Mouse (Mus musculus) adrenal gland, adult 2 months (tissue): ENCODE measurements at regions not wholly inside any gene's neighbourhood (a gene's known extent, or its start where the extent isn't known, plus 50 kb on each side); places are given as distances from the start of the nearest gene placed in this dataset.

ENCODE experiments used
- DNase-seq: peaks from one replicate; pipeline ENCODE4 v3.0.0; 2021

- no peak for DNase-seq
Measured at GRCm38 (mm10) chr4:74466081-74466480, 223.8 kb downstream of the Kdm4c start.

- no peak for DNase-seq
Measured at GRCm38 (mm10) chr4:74512489-74512888, 270.2 kb downstream of the Kdm4c start.

GRCm38 (mm10) chr4:74553888-74554287, 311.6 kb downstream of the Kdm4c start:
- peak; percentile 54 for DNase-seq

- DNase-seq, result peak; percentile 5
Measured at GRCm38 (mm10) chr4:74563565-74563964, 321.3 kb downstream of the Kdm4c start.

- peak; percentile 12 for DNase-seq
Measured at GRCm38 (mm10) chr4:74586400-74586799, 344.1 kb downstream of the Kdm4c start.

- DNase-seq, result no peak
Measured at GRCm38 (mm10) chr4:74587125-74587524, 344.8 kb downstream of the Kdm4c start.

- DNase-seq, result no peak
Measured at GRCm38 (mm10) chr4:74588761-74589160, 346.5 kb downstream of the Kdm4c start.

GRCm38 (mm10) chr4:74613032-74613431, 370.7 kb downstream of the Kdm4c start:
- peak; percentile 24 for DNase-seq
